Mouse (Mus musculus): ENCODE measurements at regions not wholly inside any gene's neighbourhood (a gene's known extent, or its start where the extent isn't known, plus 50 kb on each side); places are given as distances from the start of the nearest gene placed in this dataset.

- no peak for DNase-seq
These were observed 54.1 kb upstream of the Btc start for GRCm38 (mm10) chr5:91456924-91457323.

GRCm38 (mm10) chr5:91464876-91465508 is 52.4 kb upstream of the Parm1 start:
- DNase-seq, result peak; percentile 70

All from retina, postnatal 1 day (tissue).